Mouse (Mus musculus): ENCODE measurements around the gene Smarcal1.
A peak's percentile ranks its signal among the peaks of the same experiment; 100 is the strongest.

Gene Smarcal1

DNA sequence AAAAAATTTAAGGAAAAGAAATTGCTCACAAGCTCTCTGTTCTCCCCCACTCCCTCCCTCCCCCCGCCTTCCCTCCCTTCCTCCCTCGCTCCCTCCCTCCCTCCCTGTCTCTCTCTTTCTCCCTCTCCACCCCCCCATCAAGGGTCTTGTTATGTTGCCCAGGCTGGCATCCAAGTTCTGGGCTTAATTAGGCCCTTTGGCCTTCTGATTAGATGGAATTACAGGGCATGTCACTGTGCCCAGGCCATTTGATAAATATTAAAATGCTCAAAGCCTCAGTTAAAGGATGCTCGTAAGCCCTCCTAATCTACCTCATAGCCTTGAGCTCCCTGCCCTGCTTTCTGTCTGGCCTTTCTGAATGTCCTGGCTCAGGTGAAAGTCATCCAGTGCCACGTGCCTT, 7.6 kb downstream of the Smarcal1 start:
- no peak for DNase-seq (ENCODE audit: low read depth, low spot score)

DNA sequence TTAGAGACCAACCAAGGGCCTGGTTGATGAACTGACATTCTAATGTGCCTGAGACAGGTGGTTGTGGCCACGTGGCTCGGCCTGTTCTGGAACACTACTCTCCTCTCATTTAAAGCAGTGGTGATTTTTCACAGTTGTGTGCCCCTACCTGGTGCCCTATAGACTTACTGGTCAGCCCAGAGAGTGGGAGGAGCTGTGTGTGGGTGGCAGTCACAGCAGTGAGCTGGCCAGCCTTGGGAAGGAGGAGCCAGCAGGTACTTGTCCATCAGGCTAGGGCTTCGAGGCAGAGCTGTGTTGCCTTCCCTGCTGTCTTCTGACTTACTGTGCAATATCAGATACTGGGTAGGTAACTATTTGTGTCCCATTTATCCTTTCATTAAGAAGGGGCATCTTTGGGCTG, 9.3 kb downstream of the Smarcal1 start:
- DNase-seq (ENCODE audit: low read depth, low spot score) = no peak

DNA sequence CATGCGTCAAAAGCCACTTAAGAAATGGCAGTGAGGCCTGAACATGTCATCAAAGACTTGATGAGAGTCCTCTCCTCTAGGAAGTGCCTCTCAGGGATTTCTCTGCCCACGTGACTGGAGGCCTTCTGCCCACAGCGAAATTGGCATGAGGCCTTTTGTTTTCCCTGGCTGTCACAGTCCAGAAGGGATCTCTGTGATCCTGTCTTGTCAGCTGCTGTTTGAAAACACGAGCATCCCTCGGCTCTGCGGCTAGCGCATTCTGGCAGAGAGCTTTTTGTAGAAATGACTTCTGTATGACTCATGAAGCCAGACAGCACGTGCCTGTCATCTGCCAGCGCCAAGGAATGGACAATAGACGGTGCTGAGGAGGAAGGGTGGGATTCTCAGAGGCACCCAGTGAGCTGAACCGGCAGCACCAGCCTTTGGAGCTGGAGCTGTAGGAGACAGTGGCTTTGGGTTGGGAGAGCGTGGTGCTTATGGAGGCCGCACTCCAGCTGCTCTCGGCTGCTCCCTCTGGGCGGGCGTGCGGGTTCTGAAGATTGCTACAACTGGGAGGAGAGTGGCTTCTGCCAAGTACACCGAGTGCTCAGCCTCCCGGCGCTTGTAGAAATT, 10.4 kb downstream of the Smarcal1 start:
- DNase-seq (ENCODE audit: low read depth, low spot score) = no peak

DNA sequence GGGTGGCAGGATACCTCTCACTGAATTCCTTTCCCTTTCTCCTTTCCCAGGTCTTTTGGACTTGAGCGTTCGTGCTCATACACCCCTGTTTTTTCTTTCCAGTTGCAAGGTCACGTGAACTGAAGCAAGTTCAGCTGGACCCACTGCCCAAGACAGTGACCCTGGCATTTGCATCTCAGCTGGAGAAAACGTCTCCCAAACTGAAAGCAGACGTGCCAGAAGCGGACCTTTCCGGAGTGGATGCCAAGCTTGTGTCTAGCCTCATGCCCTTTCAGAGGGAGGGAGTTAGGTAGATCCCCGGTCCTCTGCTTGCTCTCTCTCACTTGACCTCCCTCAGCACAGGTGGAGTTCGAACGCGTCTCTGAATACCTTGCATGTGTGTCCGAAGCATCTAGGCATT, 12.6 kb downstream of the Smarcal1 start:
- no peak for DNase-seq (ENCODE audit: low read depth, low spot score)

DNA sequence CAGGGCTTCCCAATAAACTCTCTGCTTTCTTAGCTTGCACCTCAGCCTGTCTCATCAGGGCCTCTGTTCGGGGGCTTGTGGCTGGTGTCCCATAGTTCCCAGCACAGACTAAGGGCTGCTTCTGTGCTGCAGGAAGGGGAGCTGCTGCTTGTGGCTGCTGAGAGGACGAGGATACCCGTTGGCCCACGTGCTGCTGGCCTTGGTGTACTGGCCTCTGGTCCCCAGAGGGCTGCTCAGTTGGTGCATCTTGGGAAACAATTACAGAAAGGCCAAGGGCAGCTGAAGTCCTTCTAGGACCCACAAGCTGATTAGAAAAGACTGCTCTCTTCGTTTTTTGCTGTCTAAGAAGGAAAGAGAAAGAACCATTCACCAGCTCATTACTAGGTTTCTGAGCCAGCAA, 13.2 kb downstream of the Smarcal1 start:
- DNase-seq (ENCODE audit: low read depth, low spot score) = no peak

DNA sequence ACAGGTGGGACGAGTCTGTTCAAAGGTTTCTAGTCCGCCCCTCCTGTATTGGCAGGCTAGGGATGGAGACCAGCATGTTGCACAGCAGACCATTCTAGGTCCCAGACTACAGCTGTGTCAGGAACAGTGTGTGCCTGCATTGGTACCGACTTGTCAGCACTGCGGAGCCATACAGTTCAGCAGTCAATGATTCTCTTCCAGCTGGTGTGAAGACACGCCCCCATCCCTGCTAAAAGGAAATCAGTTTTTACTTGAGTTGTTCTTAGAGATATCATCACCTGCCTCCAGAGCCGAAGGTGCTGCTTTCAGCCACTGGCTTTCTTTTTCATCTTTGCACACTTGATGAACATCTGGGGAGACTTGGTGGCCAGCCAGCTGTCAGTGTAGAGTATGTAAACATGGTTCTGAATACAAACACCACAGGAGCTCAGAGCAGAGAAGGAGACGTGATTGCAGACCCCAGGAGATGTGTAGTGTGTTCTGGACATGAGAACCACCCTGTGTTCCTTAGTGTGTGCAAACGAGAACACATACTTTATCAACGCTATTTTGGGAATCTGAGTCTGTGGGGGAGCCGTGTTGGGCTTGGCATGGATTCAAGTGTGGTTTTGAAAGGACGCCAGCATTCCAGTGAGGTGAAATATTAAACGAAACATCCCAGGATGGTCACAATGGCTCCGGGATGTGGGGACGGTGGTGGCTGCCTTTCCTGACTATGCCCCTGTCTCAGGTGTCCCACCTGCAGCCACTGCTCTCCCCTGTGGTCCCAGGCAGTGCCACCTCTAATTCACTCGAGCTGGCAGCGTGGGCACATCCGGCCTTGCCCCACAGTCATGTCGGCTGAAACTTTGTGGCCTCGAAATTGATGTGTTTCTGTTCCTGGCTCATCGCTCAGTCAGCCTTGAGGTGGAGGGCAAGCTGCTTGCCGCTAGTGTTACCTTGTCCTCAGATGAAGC, 16.4 kb downstream of the Smarcal1 start:
- DNase-seq (ENCODE audit: low read depth, low spot score) = no peak

DNA sequence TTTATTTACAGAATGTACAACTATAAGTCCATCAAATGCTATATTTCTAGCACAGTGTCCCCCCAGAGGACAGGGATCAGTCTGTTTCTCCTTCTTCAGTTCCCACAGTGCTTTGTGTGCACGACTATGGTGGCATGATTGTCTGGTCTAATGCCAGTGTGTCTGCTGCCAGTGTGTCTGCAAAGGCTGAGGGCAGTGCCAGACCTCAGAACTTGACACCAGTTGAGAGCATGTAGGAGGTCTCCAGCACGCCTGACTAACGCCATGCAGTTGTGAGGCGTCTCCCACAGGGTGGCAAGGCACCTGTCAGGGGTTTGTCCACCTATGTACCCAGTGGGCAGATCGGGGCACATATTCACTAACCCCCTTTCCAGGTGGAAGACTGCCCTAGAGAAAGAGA, 17.7 kb downstream of the Smarcal1 start:
- DNase-seq (ENCODE audit: low read depth, low spot score) = no peak

DNA sequence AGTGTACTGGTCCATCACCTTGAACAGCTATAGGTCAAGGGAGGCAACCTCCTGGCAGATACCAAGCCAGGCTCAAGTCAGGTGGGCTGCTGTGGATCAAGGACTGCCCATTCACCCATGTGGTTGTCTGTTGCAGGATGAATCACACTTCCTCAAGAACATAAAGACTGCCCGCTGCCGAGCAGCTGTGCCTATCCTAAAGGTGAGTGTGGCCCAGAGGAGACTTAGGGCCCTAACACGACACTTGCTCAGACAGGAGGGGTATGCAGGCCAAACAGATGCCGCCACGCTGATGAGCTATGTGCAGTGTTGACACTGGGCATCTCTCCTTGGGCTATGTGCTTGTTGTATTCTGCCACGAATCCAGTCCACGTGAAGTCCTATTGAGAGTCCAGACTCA, 18.2 kb downstream of the Smarcal1 start:
- DNase-seq (ENCODE audit: low read depth, low spot score) = no peak

DNA sequence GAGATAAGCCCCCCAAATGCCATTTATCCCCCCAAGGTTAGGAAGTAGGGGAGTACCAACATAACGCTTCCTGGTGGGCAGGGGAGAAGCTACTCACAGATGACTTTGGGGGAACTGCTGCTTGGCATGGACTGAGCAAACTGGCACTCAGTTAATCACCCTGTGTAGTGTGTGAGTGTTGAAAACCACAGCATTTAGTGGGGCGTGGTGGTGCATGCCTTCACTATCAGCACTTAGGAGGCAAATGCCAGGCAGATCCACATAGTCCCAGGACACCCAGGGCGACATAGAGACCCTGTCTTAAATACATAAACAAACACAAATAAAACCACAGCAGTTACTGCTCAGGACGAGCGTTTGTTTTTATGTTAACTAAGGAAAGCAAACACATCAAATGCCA, 19.1 kb downstream of the Smarcal1 start:
- DNase-seq (ENCODE audit: low read depth, low spot score) = no peak

DNA sequence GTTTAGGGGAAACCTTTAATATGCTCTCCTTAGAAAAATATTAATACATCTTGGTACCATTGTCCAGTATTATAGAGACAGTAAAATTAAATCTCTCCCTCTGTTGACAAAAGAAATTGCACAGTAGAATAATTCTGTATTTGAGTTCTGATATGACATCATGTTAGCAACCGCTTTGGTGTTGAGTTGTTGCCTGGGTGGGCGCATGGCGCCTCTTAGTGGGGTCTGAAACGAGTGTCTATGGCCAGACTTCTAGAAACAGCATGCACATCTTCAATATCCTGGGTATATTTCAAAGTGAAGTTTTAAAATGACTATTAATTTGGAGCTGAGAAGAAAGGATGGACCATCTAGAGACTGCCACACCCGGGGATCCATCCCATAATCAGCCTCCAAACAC, 19.8 kb downstream of the Smarcal1 start:
- DNase-seq (ENCODE audit: low read depth, low spot score) = no peak

DNA sequence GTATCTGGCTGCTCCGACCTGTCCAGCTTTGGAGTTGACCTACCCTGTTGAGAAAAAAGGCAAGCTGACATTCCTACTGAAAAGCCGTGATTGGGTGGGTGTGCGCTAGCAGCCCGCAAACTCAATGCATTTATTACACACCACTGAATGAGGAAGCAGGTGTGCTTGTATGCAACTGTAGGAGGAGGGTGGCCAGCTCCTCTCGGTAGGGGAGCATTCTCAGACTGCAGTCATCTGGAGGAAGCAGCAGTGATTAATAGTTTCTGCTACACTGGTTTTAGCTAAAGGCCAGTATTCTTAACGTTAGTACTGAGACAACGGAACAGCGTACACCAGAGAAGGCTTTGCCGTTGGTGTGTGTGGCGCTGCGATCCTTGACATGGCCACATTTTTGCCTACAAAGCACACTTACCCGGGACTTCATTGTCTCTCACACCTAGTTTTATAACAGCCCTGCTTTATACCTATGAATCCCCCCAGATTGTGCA, 23.2 kb downstream of the Smarcal1 start:
- DNase-seq (ENCODE audit: low read depth, low spot score) = no peak

DNA sequence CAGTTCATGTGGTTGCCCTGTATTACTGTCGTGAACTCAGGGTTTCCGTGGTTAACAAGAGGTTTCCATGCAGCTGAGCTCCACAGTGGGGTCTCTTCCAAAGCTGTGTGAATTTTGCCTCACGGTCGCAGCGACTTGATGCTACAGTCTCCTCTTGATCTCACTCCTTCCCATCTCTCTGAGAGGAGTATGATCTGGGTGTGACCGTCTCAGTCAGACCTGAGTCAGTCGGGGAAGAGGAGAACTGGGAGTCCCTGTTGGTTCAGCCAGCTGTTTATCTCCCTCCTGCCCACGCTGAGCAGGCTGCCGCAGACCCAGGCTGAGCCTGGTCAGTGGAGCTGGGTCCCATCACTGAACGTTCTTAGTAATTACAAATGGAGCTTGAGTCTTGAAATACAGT, 26.1 kb downstream of the Smarcal1 start:
- DNase-seq (ENCODE audit: low read depth, low spot score) = no peak

DNA sequence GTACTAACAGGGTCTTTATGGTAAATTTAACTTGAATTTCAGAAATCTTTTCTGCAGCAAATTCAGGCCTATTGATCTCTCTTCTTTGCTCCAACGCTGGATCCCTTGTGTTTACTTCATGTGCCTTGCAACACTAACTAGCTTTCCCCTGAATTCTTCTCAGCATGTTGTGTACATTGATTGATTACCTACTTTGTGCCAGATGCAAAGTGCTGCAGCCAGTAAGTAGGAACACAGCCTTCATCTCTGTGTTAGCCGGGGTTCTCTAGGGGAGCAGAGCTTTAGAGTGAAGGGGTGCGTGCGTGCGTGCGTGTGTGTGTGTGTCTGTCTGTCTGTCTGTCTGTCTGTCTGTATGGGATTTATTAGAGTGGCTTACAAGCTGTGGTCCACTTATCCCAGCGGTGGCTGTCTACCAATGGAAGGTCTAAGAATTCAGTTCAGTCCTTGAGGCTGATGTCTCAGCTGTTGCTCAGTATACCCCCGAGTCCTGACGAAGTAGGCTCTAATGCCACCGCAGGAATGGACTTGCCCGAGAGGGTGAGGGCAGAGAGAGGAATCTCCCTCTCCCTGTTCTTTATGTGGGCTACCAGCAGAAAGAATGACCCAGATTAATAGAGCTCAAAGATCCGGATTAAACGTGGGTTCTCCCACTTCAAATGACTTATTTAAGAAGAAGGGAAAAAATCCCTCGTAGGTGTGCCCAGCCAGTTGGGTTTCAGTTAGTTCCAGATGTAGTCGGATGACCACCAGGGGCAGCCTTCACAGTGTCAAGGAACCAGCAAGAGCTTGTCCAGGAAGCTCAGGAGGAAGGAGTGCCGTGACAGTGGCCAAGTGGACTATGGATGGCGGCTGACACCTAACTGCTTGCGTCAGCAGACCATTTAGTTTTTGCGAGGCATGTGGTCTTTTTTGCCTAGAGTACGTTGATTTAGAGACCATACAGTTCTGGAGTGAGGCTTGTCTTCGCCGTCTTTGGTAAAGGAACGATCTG, 27.1 kb downstream of the Smarcal1 start:
- no peak for DNase-seq (ENCODE audit: low read depth, low spot score)

DNA sequence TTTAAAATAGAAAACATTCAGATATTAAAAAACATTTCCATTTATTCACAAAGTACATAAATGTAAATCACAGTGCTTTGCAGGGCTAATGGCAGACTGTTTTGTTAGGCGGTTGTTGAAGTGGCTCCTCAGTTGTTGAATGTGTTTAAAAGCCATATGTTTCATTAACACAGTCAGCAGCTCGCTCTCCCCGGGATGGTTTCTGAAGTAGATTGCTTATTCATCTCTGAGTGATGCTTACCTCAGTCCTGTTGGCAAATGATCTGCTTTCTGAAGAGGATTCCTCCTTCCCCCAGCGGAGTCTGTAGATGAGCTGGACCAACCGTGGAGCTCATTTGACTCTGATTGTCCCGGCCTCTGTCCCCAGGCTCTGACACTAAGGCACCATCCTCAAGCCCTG, 29.1 kb downstream of the Smarcal1 start:
- DNase-seq (ENCODE audit: low read depth, low spot score) = no peak

DNA sequence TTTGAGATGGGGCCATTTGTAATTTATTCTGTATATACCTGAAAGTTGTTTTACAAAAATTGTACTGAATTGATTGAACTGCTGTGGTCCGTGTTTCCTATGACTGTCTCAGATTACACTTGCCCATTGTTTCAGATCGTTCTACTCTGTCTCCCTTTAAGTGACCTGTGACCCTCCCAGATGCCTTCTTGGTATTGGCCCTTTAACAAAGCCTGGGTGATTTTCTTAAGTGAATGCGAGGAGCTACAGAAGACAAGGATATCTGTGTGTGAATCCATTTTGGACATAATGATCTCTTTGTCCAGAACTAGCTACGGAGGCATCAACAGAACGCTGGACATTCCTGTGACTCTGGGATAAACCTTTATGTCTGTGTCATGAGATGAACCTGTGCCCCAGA, 52.2 kb downstream of the Smarcal1 start:
- DNase-seq (ENCODE audit: low read depth, low spot score) = no peak

DNA sequence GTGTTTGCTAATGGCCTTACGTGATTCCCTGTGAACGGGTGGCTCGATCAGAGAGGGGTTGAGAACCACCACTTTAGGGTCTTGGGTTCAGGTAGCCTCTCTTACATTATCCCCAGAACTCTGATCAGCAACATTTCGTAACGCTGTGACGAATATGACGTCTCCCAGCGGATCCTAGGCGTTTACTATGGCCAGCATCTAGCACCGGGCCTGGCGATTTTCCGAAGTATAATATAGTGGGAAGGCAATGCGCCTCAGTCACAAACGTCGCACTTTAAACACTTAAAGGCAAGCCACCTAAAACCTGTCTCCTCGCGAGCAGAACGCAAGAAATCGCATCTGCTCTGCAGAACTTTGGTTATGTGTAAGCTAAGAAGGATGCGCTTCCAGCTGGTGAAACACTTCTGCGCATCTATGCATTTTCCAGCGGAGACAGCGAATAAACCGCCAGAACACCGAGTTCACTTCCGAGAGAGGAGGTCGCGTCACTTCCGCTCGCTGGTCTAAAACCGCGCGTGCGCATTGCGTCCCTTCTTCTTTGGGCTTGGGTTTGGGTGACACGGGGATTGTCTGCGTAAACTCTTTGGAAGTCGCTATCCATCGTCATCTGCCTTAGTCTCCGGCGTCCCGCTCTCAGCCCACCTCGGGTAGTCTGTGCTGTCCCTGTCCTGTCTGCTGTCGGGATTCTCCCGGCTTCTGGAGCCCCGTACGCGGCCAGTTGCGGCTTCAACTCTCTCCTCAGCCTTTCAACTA, 57.8 kb downstream of the Smarcal1 start:
- peak; percentile 54 for DNase-seq (ENCODE audit: low read depth, low spot score)

DNA sequence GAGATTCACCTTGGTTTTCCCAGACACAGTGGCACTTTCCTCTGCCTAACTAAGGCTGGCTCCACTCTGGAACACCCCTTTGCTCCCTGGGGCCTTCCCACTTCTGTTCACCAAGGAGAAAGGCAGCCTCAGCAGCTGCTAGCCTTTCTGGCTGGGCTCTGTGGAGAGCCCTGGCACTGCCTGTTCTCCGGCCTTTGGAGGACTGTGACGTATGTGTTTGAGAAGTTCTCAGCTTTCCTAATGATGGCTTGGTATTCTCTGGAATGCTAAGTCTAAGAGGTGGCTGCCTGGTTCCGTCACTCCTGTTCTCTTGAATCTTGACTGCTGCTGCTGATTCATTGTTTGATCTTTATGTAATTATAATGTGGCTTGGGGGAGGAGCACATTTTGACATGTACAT, 90.0 kb downstream of the Smarcal1 start:
- DNase-seq (ENCODE audit: low read depth, low spot score) = no peak

Data from embryo, embryonic 11.5 days (tissue).